Mouse (Mus musculus) heart, postnatal 0 days (tissue): ENCODE measurements around the gene Ccdc194. TPM values are rescaled to one million over a fixed set of nuclear protein-coding genes. Genes with fewer than 3 reads are reported as not detected.
A peak's percentile ranks its signal among the peaks of the same experiment; 100 is the strongest.

Source experiments
- ATAC-seq: fragments of 200-750 bp; cut with Nextera tagmentation; 2 replicates; pipeline ENCODE4 v1.8.0; 2017; ENCODE audit warnings: low read depth, moderate number of reproducible peaks, moderate library complexity; ENCODE audit not compliant: insufficient read depth
- DNase-seq: peaks from one replicate; pipeline ENCODE4 v3.0.0-alpha.2; 2016; ENCODE audit warnings: low spot score
- H3K27ac ChIP-seq: fragments of 300-500 bp; sonication (generic); 2 replicates; pipeline ENCODE4 v1.5.1; 2014; ENCODE audit warnings: low read depth, mild to moderate bottlenecking
- H3K27me3 ChIP-seq: fragments of 300-500 bp; sonication (generic); 2 replicates; pipeline ENCODE4 v1.6.1; 2014; ENCODE audit warnings: low read length, mixed read lengths; ENCODE audit not compliant: control insufficient read depth, insufficient read depth
- H3K36me3 ChIP-seq: fragments of 300-500 bp; sonication (generic); replicated peaks from 2 replicates; pipeline ENCODE4 v1.6.1; 2014; ENCODE audit warnings: low read length, mixed read lengths; ENCODE audit not compliant: control insufficient read depth, insufficient read depth
- H3K4me1 ChIP-seq: fragments of 300-500 bp; sonication (generic); 2 replicates; pipeline ENCODE4 v1.6.1; 2014; ENCODE audit warnings: antibody characterized with exemption; ENCODE audit not compliant: control insufficient read depth, insufficient read depth
- H3K4me2 ChIP-seq: fragments of 300-500 bp; sonication (generic); 2 replicates; pipeline ENCODE4 v1.6.1; 2014; ENCODE audit warnings: low read depth, mild to moderate bottlenecking, low read length, moderate library complexity
- H3K4me3 ChIP-seq: fragments of 300-500 bp; sonication (generic); 2 replicates; pipeline ENCODE4 v1.5.1; 2014; ENCODE audit warnings: low read depth, low read length
- H3K9ac ChIP-seq: fragments of 300-500 bp; sonication (generic); replicated peaks from 2 replicates; pipeline ENCODE4 v1.6.1; 2014; ENCODE audit warnings: low read depth, low read length, mixed read lengths
- H3K9me3 ChIP-seq: fragments of 300-500 bp; sonication (generic); replicated peaks from 2 replicates; pipeline ENCODE4 v1.6.1; 2016; ENCODE audit warnings: low read length; ENCODE audit not compliant: control insufficient read depth
- CTCF ChIP-seq: IDR thresholded peaks from 2 replicates; pipeline ENCODE4 v1.5.1; 2016; ENCODE audit warnings: antibody characterized with exemption, control low read depth, low read depth
- EP300 ChIP-seq: IDR thresholded peaks from 2 replicates; pipeline ENCODE4 v1.6.1; 2016; ENCODE audit warnings: antibody characterized with exemption, low read depth
- WGBS: fragments of 180-500 bp; shearing (Covaris S2); extraction: QIAGEN DNeasy Blood & Tissue Kit; methylation state at CpG from one replicate; pipeline ENCODE4 v1.1.7; 2014; 5-methylcytosine and 5-hydroxymethylcytosine counted together
- polyA plus RNA-seq: library from polyadenylated mRNA; unstranded; fragments of >200 nt; fragmentation: Nextera tagmentation; extraction: Ambion mirVana; gene quantifications from 2 replicates; pipeline ENCODE4 v1.2.1, GENCODE M21; 2015
- total RNA-seq: library from RNA; depleted of rRNA; stranded (reverse); fragments of >200 nt; gene quantifications from 2 replicates; pipeline ENCODE4 v1.2.3, GENCODE M21; 2014; ENCODE audit warnings: low replicate concordance

Gene Ccdc194
- total and polyA plus RNA-seq, 2 experiments from 2014 or later: 0.12 TPM; not detected in 1

GRCm38 (mm10) chr8:71497077-71497645 is 28.4 kb downstream of the Ccdc194 start:
- peaks cover 7% of the 10 kb centered on the region for H3K36me3 ChIP-seq
- H3K4me2 ChIP-seq: no peak overlapping the region
- H3K9me3 ChIP-seq: no peaks in the 10 kb centered on the region
- H3K9ac ChIP-seq: no peak overlapping the region
- H3K27me3 ChIP-seq: no peaks in the 10 kb centered on the region
- peaks cover 44% of the 10 kb centered on the region for H3K4me1 ChIP-seq
- 0 out of 2 replicates have a peak overlapping the region, but pooled peaks have one; percentile 54 for H3K27ac ChIP-seq
- ATAC-seq: no peak
- DNase-seq: no peak
- 96% methylated on average over 1 of the region's 1 CpGs for whole genome bisulfite sequencing
- no peak overlapping the region for H3K4me3 ChIP-seq
- no peak for TF ChIP-seq CTCF
- TF ChIP-seq EP300: no peak

- ATAC-seq (peak; percentile 62), DNase-seq (peak; percentile 80)
- Histone ChIP-seq H3K9me3 (no peaks in the 10 kb centered on the region), H3K4me1 (peaks cover 44% of the 10 kb centered on the region), H3K9ac (no peak overlapping the region), H3K4me2 (no peak overlapping the region), H3K4me3 (no peak overlapping the region), H3K36me3 (peaks cover 13% of the 10 kb centered on the region), H3K27me3 (no peaks in the 10 kb centered on the region), H3K27ac (peak overlapping the region; percentile 54)
- 22% methylated on average over 11 of the region's 11 CpGs for WGBS
- TF ChIP-seq CTCF (peak; percentile 31), EP300 (0 out of 2 replicates have a peak, but pooled peaks have one; percentile 76)
Observed at GRCm38 (mm10) chr8:71496481-71496880, 29.0 kb downstream of the Ccdc194 start.

- Histone ChIP-seq H3K4me3 (no peak overlapping the region), H3K9ac (no peak overlapping the region), H3K27me3 (no peaks in the 10 kb centered on the region), H3K4me1 (peaks cover 44% of the 10 kb centered on the region), H3K4me2 (no peak overlapping the region), H3K27ac (peak overlapping the region; percentile 54), H3K36me3 (peaks cover 20% of the 10 kb centered on the region), H3K9me3 (no peaks in the 10 kb centered on the region)
- DNase-seq (no peak), ATAC-seq (no peak)
- TF ChIP-seq CTCF (no peak), EP300 (no peak)
- WGBS: 65% methylated on average over 5 of the region's 5 CpGs
Observed at GRCm38 (mm10) chr8:71495811-71496210, 29.7 kb downstream of the Ccdc194 start.

- DNase-seq (peak; percentile 79), ATAC-seq (peak; percentile 73)
- TF ChIP-seq EP300: no peak
- TF ChIP-seq CTCF: peak; percentile 78
- Histone ChIP-seq H3K36me3 (peaks cover 23% of the 10 kb centered on the region), H3K4me1 (peaks cover 44% of the 10 kb centered on the region), H3K27ac (peak overlapping the region; percentile 54), H3K9ac (no peak overlapping the region), H3K27me3 (no peaks in the 10 kb centered on the region), H3K4me3 (peak overlapping the region; percentile 24; the same call in 1 of the 2 replicates), H3K9me3 (no peaks in the 10 kb centered on the region), H3K4me2 (peak overlapping the region; percentile 50)
- WGBS: 8% methylated on average over 15 of the region's 16 CpGs
Observed at GRCm38 (mm10) chr8:71495039-71495438, 30.5 kb downstream of the Ccdc194 start.

GRCm38 (mm10) chr8:71488454-71488853 is 37.1 kb downstream of the Ccdc194 start:
- peak; percentile 85 for ATAC-seq
- peak overlapping the region; percentile 90 for H3K27ac ChIP-seq

More at GRCm38 (mm10) chr8:71488454-71488853, 37.1 kb downstream of the Ccdc194 start:
- Histone ChIP-seq H3K9ac (peak overlapping the region; percentile 69), H3K36me3 (peaks cover 23% of the 10 kb centered on the region), H3K4me1 (peaks cover 10% of the 10 kb centered on the region), H3K4me2 (peak overlapping the region; percentile 98), H3K27me3 (no peaks in the 10 kb centered on the region), H3K9me3 (no peaks in the 10 kb centered on the region), H3K4me3 (peak overlapping the region; percentile 89)
- TF ChIP-seq EP300 (no peak), CTCF (no peak)
- WGBS: 0% methylated on average over 22 of the region's 22 CpGs
- peak; percentile 93 for DNase-seq
